Mouse (Mus musculus) embryonic fibroblast, embryonic 13.5 days (primary cell): Measurements from ENCODE around the gene Nfib.

Source experiments
- CTCF ChIP-seq: IDR thresholded peaks from 2 replicates; pipeline ENCODE4 v1.5.1; 2011; ENCODE audit warnings: mild to moderate bottlenecking, control low read depth, low read length, moderate library complexity, borderline replicate concordance; ENCODE audit not compliant: insufficient read depth
- POLR2A ChIP-seq: IDR thresholded peaks from 2 replicates; pipeline ENCODE4 v1.6.1; 2011; ENCODE audit warnings: low read depth, mild to moderate bottlenecking, control low read depth, low read length, moderate library complexity

DNA sequence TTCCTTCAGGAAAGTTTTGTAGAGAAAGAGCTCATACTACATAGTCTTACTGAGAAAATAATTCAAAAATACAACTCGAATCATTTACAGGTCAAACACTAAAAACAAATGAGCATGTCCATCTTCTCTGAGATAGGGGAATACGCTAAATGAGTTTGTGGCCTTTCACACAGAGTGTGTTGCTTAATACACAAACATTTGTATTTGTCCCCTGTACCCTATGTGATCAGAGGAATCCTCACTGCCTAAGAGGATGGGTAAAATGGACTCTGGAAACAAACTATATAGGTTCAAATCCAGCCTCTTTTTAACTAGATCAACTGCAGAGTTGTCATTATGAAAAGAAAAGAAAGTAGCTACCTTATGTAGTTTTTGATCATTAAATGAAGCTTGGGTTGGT, 227.8 kb downstream of the Nfib start:
- TF ChIP-seq POLR2A (no peak), CTCF (no peak)
